Mouse (Mus musculus) hindbrain, embryonic 10.5 days (tissue): Measurements from ENCODE around the gene Prep. TPM values are rescaled to one million over a fixed set of nuclear protein-coding genes. Genes with fewer than 3 reads are reported as not detected.

Experiments used
- DNase-seq: peaks from one replicate; pipeline ENCODE4 v3.0.0-alpha.2; 2017; ENCODE audit warnings: low spot score
- H3K27ac ChIP-seq: fragments of 300-500 bp; sonication (generic); 2 replicates; pipeline ENCODE4 v1.5.1; 2016; ENCODE audit warnings: mild to moderate bottlenecking, moderate library complexity
- H3K27me3 ChIP-seq: fragments of 300-500 bp; sonication (generic); 2 replicates; pipeline ENCODE4 v1.6.1; 2016; ENCODE audit warnings: mild to moderate bottlenecking; ENCODE audit not compliant: poor library complexity, insufficient read depth, severe bottlenecking
- H3K36me3 ChIP-seq: fragments of 300-500 bp; sonication (generic); 2 replicates; pipeline ENCODE4 v1.6.1; 2016; ENCODE audit warnings: mild to moderate bottlenecking, moderate library complexity
- H3K4me1 ChIP-seq: fragments of 300-500 bp; sonication (generic); replicated peaks from 2 replicates; pipeline ENCODE4 v1.6.1; 2016; ENCODE audit warnings: mild to moderate bottlenecking
- H3K4me3 ChIP-seq: fragments of 300-500 bp; sonication (generic); 2 replicates; pipeline ENCODE4 v1.5.1; 2016; ENCODE audit warnings: mild to moderate bottlenecking, moderate library complexity
- H3K9me3 ChIP-seq: fragments of 300-500 bp; sonication (generic); 2 replicates; pipeline ENCODE4 v1.6.1; 2016; ENCODE audit warnings: mild to moderate bottlenecking, moderate library complexity
- WGBS: fragments of 180-500 bp; shearing (Covaris S2); methylation state at CpG from one replicate; pipeline ENCODE4 v1.1.7; 2016; 5-methylcytosine and 5-hydroxymethylcytosine counted together
- polyA plus RNA-seq: library from polyadenylated mRNA; unstranded; fragments of >200 nt; fragmentation: Nextera tagmentation; extraction: Ambion mirVana; gene quantifications from 2 replicates; pipeline ENCODE4 v1.2.1, GENCODE M21; 2016

The Prep gene
- polyA plus RNA-seq, 1 experiment from 2014 or later, result 34.0 TPM

DNA sequence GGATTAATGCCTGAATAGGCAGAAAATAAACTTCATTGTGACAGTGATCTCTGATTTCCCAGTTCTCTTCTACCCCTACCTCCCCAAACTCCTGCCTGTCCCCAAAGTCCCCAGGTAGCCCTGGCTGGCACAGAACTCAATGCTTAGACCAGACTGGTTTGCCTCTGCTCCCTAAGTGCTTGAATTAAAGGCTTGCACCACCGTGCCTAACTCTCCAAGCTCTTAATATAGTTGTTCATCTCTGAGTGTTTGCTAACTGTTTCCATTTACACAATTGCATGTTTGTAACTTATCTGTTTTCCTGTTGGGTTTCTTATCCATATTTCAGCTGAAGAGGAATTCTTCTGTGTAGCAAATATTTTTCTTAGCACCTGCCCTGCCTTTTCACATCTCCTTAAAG, 6.2 kb upstream of the Prep start:
- no peaks in the 10 kb centered on the region for H3K36me3 ChIP-seq
- peaks cover 9% of the 10 kb centered on the region; the same call in 1 of the 2 replicates for H3K9me3 ChIP-seq
- WGBS, result 80% methylated on average over 1 of the region's 1 CpGs
- no peak overlapping the region for H3K4me3 ChIP-seq
- DNase-seq, result no peak
- no peaks in the 10 kb centered on the region for H3K27me3 ChIP-seq
- peaks cover under 1% of the 10 kb centered on the region; the same call in 1 of the 2 replicates for H3K4me1 ChIP-seq
- no peak overlapping the region for H3K27ac ChIP-seq

GRCm38 (mm10) chr10:45066131-45066930, 672 bp upstream of the Prep start:
- no peak for DNase-seq
- H3K9me3 ChIP-seq, result peaks cover 4% of the 10 kb centered on the region; the same call in 1 of the 2 replicates
- 16% methylated on average over 12 of the region's 12 CpGs for WGBS

DNA sequence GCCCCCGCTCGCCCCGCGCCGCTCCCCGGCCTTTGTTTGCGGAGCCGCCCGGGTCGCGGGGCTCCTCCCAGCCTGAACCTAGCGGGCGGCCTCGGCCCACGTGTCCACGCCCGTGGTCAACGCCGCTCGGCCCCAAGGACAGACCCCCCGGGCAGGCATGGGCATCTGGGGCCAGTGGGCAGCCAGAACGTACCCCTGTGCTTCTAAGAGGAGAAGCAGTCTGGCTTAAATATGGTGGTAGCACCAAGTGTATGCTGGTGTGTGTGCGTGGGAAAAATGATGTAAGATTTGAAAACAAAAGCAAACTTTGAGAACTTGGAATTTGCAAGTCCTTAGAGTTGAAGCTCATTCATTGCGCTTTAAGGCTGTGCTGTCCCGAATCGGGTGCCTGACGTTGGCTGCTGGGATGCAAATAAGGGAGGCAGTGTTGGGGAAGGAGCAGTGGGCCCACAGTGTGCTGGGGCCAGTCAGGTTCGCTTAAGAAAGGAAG, 478 bp downstream of the Prep start:
- peaks cover 12% of the 10 kb centered on the region for H3K36me3 ChIP-seq
- no peak for DNase-seq
- no peaks in the 10 kb centered on the region for H3K27me3 ChIP-seq
- peaks cover 4% of the 10 kb centered on the region; the same call in 1 of the 2 replicates for H3K9me3 ChIP-seq
- peaks cover 46% of the 10 kb centered on the region for H3K4me1 ChIP-seq
- H3K27ac ChIP-seq, result peak overlapping the region; percentile 97
- under 1% methylated on average over 28 of the region's 28 CpGs for WGBS
- peak overlapping the region; percentile 96 for H3K4me3 ChIP-seq

More at GRCm38 (mm10) chr10:45066131-45066930, 672 bp upstream of the Prep start:
- Histone ChIP-seq H3K27me3 (no peaks in the 10 kb centered on the region), H3K4me3 (peak overlapping the region; percentile 96), H3K27ac (peak overlapping the region; percentile 97), H3K4me1 (peaks cover 46% of the 10 kb centered on the region), H3K36me3 (0 out of 2 replicates have a peak, but pooled peaks cover under 1% of the 10 kb centered on the region)

DNA sequence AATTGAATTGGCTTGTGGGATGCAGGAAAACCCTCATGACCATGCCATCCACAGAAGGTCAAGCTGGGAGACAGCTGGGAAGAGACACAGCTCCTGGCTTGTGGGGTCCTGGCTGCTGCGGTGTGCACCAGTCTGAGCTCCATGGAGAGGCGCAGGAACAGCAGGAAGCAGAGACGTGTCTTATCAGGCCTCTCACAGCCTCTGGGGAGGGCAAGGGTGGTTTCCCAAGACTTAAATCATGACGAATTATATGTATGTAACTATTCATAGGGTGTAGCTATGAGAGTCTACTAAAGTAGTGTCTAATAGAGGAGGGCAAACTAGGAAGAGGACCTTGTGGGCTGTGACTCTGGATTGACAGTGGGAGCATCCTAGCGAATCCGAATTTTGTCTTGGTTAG, 2.6 kb downstream of the Prep start:
- WGBS, result 89% methylated on average over 6 of the region's 6 CpGs
- no peaks in the 10 kb centered on the region for H3K9me3 ChIP-seq
- no peak overlapping the region for H3K4me3 ChIP-seq
- peaks cover 46% of the 10 kb centered on the region for H3K4me1 ChIP-seq
- DNase-seq, result no peak
- H3K36me3 ChIP-seq, result peaks cover 33% of the 10 kb centered on the region
- H3K27me3 ChIP-seq, result no peaks in the 10 kb centered on the region
- H3K27ac ChIP-seq, result no peak overlapping the region

GRCm38 (mm10) chr10:45070362-45070761, 3.4 kb downstream of the Prep start:
- H3K4me3 ChIP-seq, result no peak overlapping the region
- H3K27me3 ChIP-seq, result no peaks in the 10 kb centered on the region
- WGBS, result 91% methylated on average over 5 of the region's 5 CpGs
- no peak for DNase-seq
- H3K9me3 ChIP-seq, result no peaks in the 10 kb centered on the region
- H3K36me3 ChIP-seq, result peaks cover 41% of the 10 kb centered on the region
- peaks cover 51% of the 10 kb centered on the region for H3K4me1 ChIP-seq
- no peak overlapping the region for H3K27ac ChIP-seq

DNA sequence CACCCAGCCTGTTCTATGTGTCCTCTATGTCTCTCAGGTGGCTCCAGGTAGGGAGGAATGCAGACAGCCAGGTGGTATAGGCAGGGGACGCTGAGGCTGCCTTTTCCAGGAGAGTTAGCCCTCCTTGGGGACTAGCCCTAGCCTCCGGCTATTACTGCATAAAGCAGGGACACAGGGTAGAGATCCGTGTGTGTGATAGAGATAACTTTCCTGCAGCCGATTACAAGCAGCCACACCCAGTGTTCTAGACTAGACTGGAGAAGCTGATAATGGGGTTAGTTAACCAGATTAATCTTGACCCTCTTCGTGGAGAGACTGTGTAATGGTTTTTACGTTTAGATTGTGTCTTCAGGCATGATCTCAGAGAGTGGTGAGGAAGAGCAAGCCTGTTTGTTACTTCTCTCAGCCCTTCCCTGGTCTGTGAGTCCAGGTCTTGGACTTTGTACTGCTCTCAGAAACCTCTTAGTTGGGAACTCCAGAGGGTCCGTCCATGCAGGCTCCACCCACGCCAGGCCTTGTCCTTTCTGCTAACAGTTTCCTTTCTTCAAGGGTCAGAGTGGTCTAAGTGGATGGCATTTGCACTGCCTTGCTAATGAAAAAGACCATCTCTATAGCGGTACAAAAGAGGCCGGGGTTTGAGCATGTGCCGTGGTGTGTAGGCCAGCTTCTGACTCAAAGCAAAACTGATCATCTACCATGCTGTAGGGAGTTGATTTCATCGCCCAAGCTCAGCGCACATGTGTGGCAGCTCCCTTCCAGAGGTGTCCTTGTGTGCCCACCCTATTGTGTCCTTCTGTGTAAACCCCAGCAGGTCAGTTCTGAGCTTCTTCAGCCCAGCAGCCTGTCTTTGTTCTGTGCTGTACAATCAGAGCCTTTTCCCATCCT, 4.2 kb downstream of the Prep start:
- Histone ChIP-seq H3K27ac (no peak overlapping the region), H3K4me1 (peaks cover 55% of the 10 kb centered on the region), H3K27me3 (no peaks in the 10 kb centered on the region), H3K36me3 (peaks cover 49% of the 10 kb centered on the region), H3K4me3 (no peak overlapping the region), H3K9me3 (no peaks in the 10 kb centered on the region)
- no peak for DNase-seq
- 86% methylated on average over 13 of the region's 13 CpGs for WGBS

DNA sequence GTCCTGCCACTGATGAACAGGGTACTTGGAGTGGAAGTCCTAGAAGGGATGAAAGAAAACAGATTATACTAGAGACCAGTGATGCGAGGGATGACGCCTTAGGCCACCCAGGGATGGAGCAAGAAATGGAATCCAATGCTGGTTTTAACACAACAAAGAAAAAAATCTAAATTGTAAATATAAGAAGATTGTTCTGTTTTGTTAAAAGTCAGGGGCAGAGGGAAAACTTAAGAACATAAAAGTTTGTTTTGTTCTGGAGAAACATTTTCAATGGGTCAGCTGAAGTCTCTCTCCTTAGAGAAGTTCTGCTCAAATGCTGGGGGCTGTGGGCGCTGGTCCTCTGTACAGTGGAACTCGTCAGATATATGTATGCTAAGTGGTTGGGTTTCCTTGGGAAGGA, 5.3 kb downstream of the Prep start:
- Histone ChIP-seq H3K36me3 (peaks cover 55% of the 10 kb centered on the region), H3K9me3 (no peaks in the 10 kb centered on the region), H3K4me3 (no peak overlapping the region), H3K4me1 (peaks cover 59% of the 10 kb centered on the region), H3K27me3 (no peaks in the 10 kb centered on the region), H3K27ac (no peak overlapping the region)
- WGBS, result 96% methylated on average over 4 of the region's 4 CpGs
- no peak for DNase-seq

GRCm38 (mm10) chr10:45074543-45074942, 7.5 kb downstream of the Prep start:
- DNase-seq, result no peak
- no peak overlapping the region for H3K27ac ChIP-seq
- no peaks in the 10 kb centered on the region for H3K9me3 ChIP-seq
- no peaks in the 10 kb centered on the region for H3K27me3 ChIP-seq
- peaks cover 64% of the 10 kb centered on the region for H3K36me3 ChIP-seq
- H3K4me1 ChIP-seq, result peaks cover 40% of the 10 kb centered on the region
- WGBS, result 92% methylated on average over 6 of the region's 6 CpGs
- no peak overlapping the region for H3K4me3 ChIP-seq

- Histone ChIP-seq H3K9me3 (no peaks in the 10 kb centered on the region), H3K4me1 (peaks cover 32% of the 10 kb centered on the region), H3K27ac (peak overlapping the region; percentile 19; the same call in 1 of the 2 replicates), H3K36me3 (peaks cover 74% of the 10 kb centered on the region), H3K4me3 (no peak overlapping the region), H3K27me3 (no peaks in the 10 kb centered on the region)
- WGBS, result 70% methylated on average over 5 of the region's 5 CpGs
- no peak for DNase-seq
Measured at GRCm38 (mm10) chr10:45075491-45076051, 8.6 kb downstream of the Prep start.

DNA sequence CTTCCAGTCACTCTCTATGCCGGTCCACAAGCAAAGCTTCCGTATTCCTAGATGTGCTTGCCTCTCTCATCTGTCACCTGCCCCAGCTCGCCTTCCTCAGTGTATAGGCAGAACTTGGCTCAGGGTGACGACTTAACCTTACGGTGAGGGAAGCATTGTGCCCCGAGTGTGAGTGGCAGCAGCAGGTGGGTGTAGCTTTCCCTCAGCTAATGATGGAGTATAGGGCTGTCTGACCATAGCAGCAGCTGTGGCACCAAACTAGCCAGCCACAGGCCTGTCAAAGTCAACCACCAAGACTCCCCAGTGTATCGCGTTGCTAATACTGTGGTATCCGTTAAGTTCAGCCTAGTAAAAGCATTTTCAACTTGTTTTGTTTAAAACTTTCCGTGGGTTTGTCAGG, 9.6 kb downstream of the Prep start:
- 82% methylated on average over 10 of the region's 10 CpGs for WGBS
- no peaks in the 10 kb centered on the region for H3K9me3 ChIP-seq
- peaks cover 74% of the 10 kb centered on the region for H3K36me3 ChIP-seq
- H3K4me3 ChIP-seq, result no peak overlapping the region
- no peak for DNase-seq
- peak overlapping the region; percentile 19 for H3K27ac ChIP-seq
- peaks cover 24% of the 10 kb centered on the region for H3K4me1 ChIP-seq
- no peaks in the 10 kb centered on the region for H3K27me3 ChIP-seq

DNA sequence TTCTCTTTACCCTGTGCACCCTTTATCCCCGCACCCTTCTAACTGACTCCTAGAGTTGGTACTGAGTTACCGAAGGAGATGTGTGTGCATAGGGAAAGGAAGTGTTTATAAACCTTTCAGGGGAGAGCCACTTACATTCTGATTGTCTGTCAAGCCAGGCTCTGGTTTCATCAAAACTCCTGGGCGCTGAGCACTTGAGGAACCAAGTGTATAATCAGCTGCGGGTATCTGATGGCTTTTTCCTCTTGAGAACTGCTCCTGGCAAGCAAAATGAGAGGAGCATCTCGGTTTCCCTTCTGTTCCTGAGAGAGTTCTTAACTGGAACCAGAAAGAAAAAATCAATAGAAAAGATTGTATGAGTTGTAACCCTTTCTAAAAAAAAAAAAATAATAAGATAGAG, 10.3 kb downstream of the Prep start:
- H3K27ac ChIP-seq, result 0 out of 2 replicates have a peak overlapping the region, but pooled peaks have one; percentile 16
- H3K9me3 ChIP-seq, result no peaks in the 10 kb centered on the region
- H3K4me1 ChIP-seq, result peaks cover 24% of the 10 kb centered on the region
- DNase-seq, result no peak
- H3K27me3 ChIP-seq, result no peaks in the 10 kb centered on the region
- 83% methylated on average over 5 of the region's 5 CpGs for WGBS
- no peak overlapping the region for H3K4me3 ChIP-seq
- H3K36me3 ChIP-seq, result peaks cover 66% of the 10 kb centered on the region

- WGBS, result 83% methylated on average over 5 of the region's 5 CpGs
- no peaks in the 10 kb centered on the region for H3K27me3 ChIP-seq
- no peak for DNase-seq
- H3K36me3 ChIP-seq, result peaks cover 42% of the 10 kb centered on the region
- H3K4me3 ChIP-seq, result no peak overlapping the region
- peaks cover 39% of the 10 kb centered on the region for H3K4me1 ChIP-seq
- H3K27ac ChIP-seq, result no peak overlapping the region
- no peaks in the 10 kb centered on the region for H3K9me3 ChIP-seq
Measured at GRCm38 (mm10) chr10:45079756-45080155, 12.8 kb downstream of the Prep start.
